Mouse (Mus musculus) heart, postnatal 0 days (tissue): ENCODE measurements around the gene Dnpep.

Experiments
- CTCF ChIP-seq: IDR thresholded peaks from 2 replicates; pipeline ENCODE4 v1.5.1; 2016; ENCODE audit warnings: antibody characterized with exemption, control low read depth, low read depth
- EP300 ChIP-seq: IDR thresholded peaks from 2 replicates; pipeline ENCODE4 v1.6.1; 2016; ENCODE audit warnings: antibody characterized with exemption, low read depth

GRCm38 (mm10) chr1:75319166-75319565 lies 1.4 kb upstream of the Dnpep start:
- TF ChIP-seq CTCF, result no peak
- no peak for TF ChIP-seq EP300
